8 mouse cellular contexts compared by ENCODE assay signal in the genomic region with DNA sequence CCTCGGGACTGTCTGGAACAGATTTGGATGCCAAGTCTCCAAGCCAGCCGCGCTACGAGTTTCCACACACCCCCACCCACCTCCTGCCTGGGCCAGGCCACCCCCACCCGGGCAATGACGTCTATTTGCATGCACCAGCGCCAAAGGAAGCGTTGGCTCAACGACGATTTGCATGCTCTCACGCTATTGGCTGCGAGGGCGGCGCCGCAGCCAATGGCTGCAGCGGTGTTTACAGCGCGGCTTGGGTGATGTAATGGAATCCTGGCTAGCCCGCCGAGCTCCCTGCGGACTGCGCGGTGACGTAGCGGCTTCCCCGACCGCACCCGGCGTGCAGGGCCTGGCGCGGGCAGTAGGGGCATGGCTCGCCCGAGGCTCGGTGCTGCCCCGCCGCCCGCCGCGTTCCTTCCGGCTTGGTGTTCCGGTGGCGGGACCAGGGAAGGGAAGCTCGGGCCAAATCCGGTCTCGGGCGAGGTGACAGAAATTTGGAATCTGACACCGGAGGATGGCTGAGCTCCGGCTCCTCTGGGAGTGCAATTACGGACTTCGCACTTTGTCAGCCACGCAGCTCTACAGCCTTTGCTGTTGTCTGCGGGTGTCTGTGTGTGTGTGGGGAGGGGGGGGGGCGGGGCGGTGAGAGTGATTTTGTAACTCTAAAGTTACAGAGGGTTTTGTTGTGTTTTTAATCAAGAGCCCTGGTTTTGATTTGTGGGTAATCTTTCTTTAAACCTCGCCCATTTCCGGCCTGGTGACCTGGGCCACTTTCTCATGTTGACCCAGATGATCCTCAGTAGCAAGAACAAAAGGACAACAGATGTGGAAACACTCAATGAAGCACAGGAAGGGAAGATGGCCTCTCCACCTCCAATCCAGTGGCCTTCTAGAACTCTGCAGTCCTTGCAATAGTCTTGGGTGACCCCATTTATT. TPM values are rescaled to one million over a fixed set of nuclear protein-coding genes. Genes with fewer than 3 reads are reported as not detected.
DNase-seq lines count a peak whose midpoint lies in the region; ATAC-seq and TF ChIP-seq lines count a peak whose summit lies in the region.

No protein-coding gene starts in this region.

- peak overlapping the region; percentile 63 for H3K9ac ChIP-seq in forebrain, postnatal 0 days
- peak overlapping the region; percentile 47 for H3K9ac ChIP-seq in lung, embryonic 15.5 days

- peak overlapping the region; percentile 63 for H3K4me2 ChIP-seq in forebrain, postnatal 0 days (ENCODE audit: low read depth)
- peak overlapping the region; percentile 68 for H3K4me2 ChIP-seq in lung, embryonic 15.5 days

- H3K27me3 ChIP-seq in G1E (ENCODE audit: insufficient read depth, low read length), result no peaks in the 10 kb centered on the region
- H3K27me3 ChIP-seq in cerebellum, adult 2 months (ENCODE audit: control insufficient read depth, insufficient read depth, low read length), result no peaks in the 10 kb centered on the region
- no peaks in the 10 kb centered on the region for H3K27me3 ChIP-seq in forebrain, postnatal 0 days (ENCODE audit: insufficient read depth, low read length)
- H3K27me3 ChIP-seq in lung, embryonic 15.5 days, result no peaks in the 10 kb centered on the region

- H3K4me3 ChIP-seq in G1E (ENCODE audit: low read depth, low read length), result peak overlapping the region; percentile 62; the same call in 1 of the 2 replicates
- H3K4me3 ChIP-seq in cerebellum, adult 2 months (replicated peaks; ENCODE audit: insufficient read depth, low read depth, low read length), result peak overlapping the region; percentile 55
- H3K4me3 ChIP-seq in forebrain, postnatal 0 days (ENCODE audit: low read depth, low read length), result peak overlapping the region; percentile 52
- peak overlapping the region; percentile 44 for H3K4me3 ChIP-seq in lung, embryonic 15.5 days

- H3K27ac ChIP-seq in cerebellum, adult 2 months (ENCODE audit: insufficient read depth, low read length), result peak overlapping the region; percentile 87
- H3K27ac ChIP-seq in forebrain, postnatal 0 days (ENCODE audit: low read depth, low read length), result peak overlapping the region; percentile 74
- H3K27ac ChIP-seq in lung, embryonic 15.5 days, result peak overlapping the region; percentile 92

- peaks cover 3% of the 10 kb centered on the region; the same call in 1 of the 2 replicates for H3K4me1 ChIP-seq in G1E (ENCODE audit: insufficient read depth, low read depth, low read length)
- peaks cover 11% of the 10 kb centered on the region for H3K4me1 ChIP-seq in cerebellum, adult 2 months (ENCODE audit: control insufficient read depth, insufficient read depth, low read length)
- peaks cover 9% of the 10 kb centered on the region; the same call in 1 of the 2 replicates for H3K4me1 ChIP-seq in forebrain, postnatal 0 days (ENCODE audit: insufficient read depth)
- H3K4me1 ChIP-seq in lung, embryonic 15.5 days, result peaks cover 26% of the 10 kb centered on the region

- peak; percentile 98 for ATAC-seq in G1E (ENCODE audit: extremely low read depth, insufficient number of reproducible peaks, low FRiP score, poor library complexity, severe bottlenecking)
- peak; percentile 100 for ATAC-seq in forebrain, postnatal 0 days
- peak; percentile 97 for ATAC-seq in lung, embryonic 15.5 days (ENCODE audit: borderline replicate concordance, extremely low read depth, low FRiP score, low TSS enrichment)

- no peak for TF ChIP-seq CTCF in G1E (IDR thresholded peaks at IDR 0.05; ENCODE audit: low read depth, low read length)
- no peak for TF ChIP-seq CTCF in cerebellum, adult 2 months (IDR thresholded peaks at IDR 0.05; ENCODE audit: borderline replicate concordance, insufficient read depth, low read depth, low read length)
- peak; percentile 43 for TF ChIP-seq CTCF in forebrain, postnatal 0 days (IDR thresholded peaks at IDR 0.05; ENCODE audit: low read depth)

- peaks cover 36% of the 10 kb centered on the region for H3K9me3 ChIP-seq in G1E (replicated peaks)
- H3K9me3 ChIP-seq in forebrain, postnatal 0 days (ENCODE audit: low read length), result no peaks in the 10 kb centered on the region
- no peaks in the 10 kb centered on the region for H3K9me3 ChIP-seq in lung, embryonic 15.5 days

- 3% methylated on average over 56 of the region's 56 CpGs for WGBS in cerebellum, adult 2 months
- WGBS in forebrain, postnatal 0 days, result 2% methylated on average over 56 of the region's 56 CpGs
- WGBS in lung, embryonic 15.5 days, result 2% methylated on average over 56 of the region's 56 CpGs

- peak; percentile 35; the same call in 1 of the 2 replicates for TF ChIP-seq POLR2A in cerebellum, adult 2 months (IDR thresholded peaks at IDR 0.05; ENCODE audit: borderline replicate concordance, insufficient read depth, low read length)

- H3K36me3 ChIP-seq in G1E (replicated peaks), result no peaks in the 10 kb centered on the region
- H3K36me3 ChIP-seq in forebrain, postnatal 0 days (ENCODE audit: insufficient read depth), result no peaks in the 10 kb centered on the region
- H3K36me3 ChIP-seq in lung, embryonic 15.5 days, result no peaks in the 10 kb centered on the region

- peak; percentile 80 for DNase-seq in G1E (ENCODE audit: low spot score)
- peak; percentile 95 to 99 for DNase-seq in cerebellum, adult 2 months
- peak; percentile 98 for DNase-seq in forebrain, postnatal 0 days
- peak; percentile 97 for DNase-seq in heart, postnatal 4 days
- peak; percentile 95 for DNase-seq in layer of hippocampus, adult 8-10 months (ENCODE audit: low spot score in 2 of 2)
- DNase-seq in ovary, adult 18-20 months (ENCODE audit: low spot score), result peak; percentile 98
- peak; percentile 99 for DNase-seq in thymus, postnatal 0 days (ENCODE audit: low spot score)

RNA-seq across cellular contexts. Expression of gene Nr4a1, which starts 7.6 kb away (rescaled TPM):
- total RNA-seq in G1E (2014; fragmentation: Nextera tagmentation) (not detected in 2 replicates), G1E (2017) (not detected in 2 replicates)
- 0.04 TPM in 1 of 2 replicates, not detected in the other for polyA plus RNA-seq in G1E (2012)
- 13.1 and 16.4 TPM in 2 replicates for polyA plus RNA-seq in cerebellum, adult 2 months (2012; rRNA removed)
- total RNA-seq in forebrain, postnatal 0 days (2014; rRNA removed), result 8.9 and 9.6 TPM in 2 replicates
- 8.5 and 9.0 TPM in 2 replicates for polyA plus RNA-seq in forebrain, postnatal 0 days (2015; fragmentation: Nextera tagmentation; extraction: Ambion mirVana)
- total RNA-seq in heart, postnatal 4 days (2021), result 10 to 100 TPM; 48.1 to 49.6 TPM
- total RNA-seq in layer of hippocampus, adult 8-10 months (2022), result 10 to 100 TPM; 50.3 to 89.6 (median 71.5) TPM
- polyA plus RNA-seq in lung, embryonic 15.5 days (2015; fragmentation: Nextera tagmentation; extraction: Ambion mirVana), result 9.2 and 9.9 TPM in 2 replicates
- 24.4 and 27.4 TPM in 2 replicates for polyA plus RNA-seq in thymus, postnatal 0 days (2015; fragmentation: Nextera tagmentation; extraction: Ambion mirVana)

RNA-seq across cellular contexts. Expression of gene Grasp, which starts 22.5 kb away (rescaled TPM):
- not detected in 2 replicates for total RNA-seq in G1E (2014; fragmentation: Nextera tagmentation)
- total RNA-seq in G1E (2017), result 0.16 TPM in 1 of 2 replicates, not detected in the other
- 0.04 and 0.09 TPM in 2 replicates for polyA plus RNA-seq in G1E (2012)
- 5.0 and 5.3 TPM in 2 replicates for polyA plus RNA-seq in cerebellum, adult 2 months (2012; rRNA removed)
- 8.8 and 11.1 TPM in 2 replicates for total RNA-seq in forebrain, postnatal 0 days (2014; rRNA removed)
- 3.3 and 3.4 TPM in 2 replicates for polyA plus RNA-seq in forebrain, postnatal 0 days (2015; fragmentation: Nextera tagmentation; extraction: Ambion mirVana)
- 10 to 100 TPM; 13.9 to 15.1 TPM for total RNA-seq in heart, postnatal 4 days (2021)
- 10 to 100 TPM; 57.6 to 64.4 (median 61.9) TPM for total RNA-seq in layer of hippocampus, adult 8-10 months (2022)
- polyA plus RNA-seq in lung, embryonic 15.5 days (2015; fragmentation: Nextera tagmentation; extraction: Ambion mirVana), result 6.9 and 7.9 TPM in 2 replicates
- polyA plus RNA-seq in thymus, postnatal 0 days (2015; fragmentation: Nextera tagmentation; extraction: Ambion mirVana), result 1.2 TPM in 2 replicates

RNA-seq across cellular contexts. Expression of gene Atg101, which starts 37.6 kb away (rescaled TPM):
- total RNA-seq in G1E (2014; fragmentation: Nextera tagmentation) (5.9 and 11.0 TPM in 2 replicates), G1E (2017) (34.6 and 35.3 TPM in 2 replicates)
- 42.5 and 55.1 TPM in 2 replicates for polyA plus RNA-seq in G1E (2012)
- polyA plus RNA-seq in cerebellum, adult 2 months (2012; rRNA removed), result 46.8 and 49.6 TPM in 2 replicates
- total RNA-seq in forebrain, postnatal 0 days (2014; rRNA removed), result 56.3 and 60.0 TPM in 2 replicates
- 81.3 and 94.4 TPM in 2 replicates for polyA plus RNA-seq in forebrain, postnatal 0 days (2015; fragmentation: Nextera tagmentation; extraction: Ambion mirVana)
- 10 to 100 TPM; 21.7 to 23.3 TPM for total RNA-seq in heart, postnatal 4 days (2021)
- 10 to 100 TPM; 43.4 to 48.1 (median 46.1) TPM for total RNA-seq in layer of hippocampus, adult 8-10 months (2022)
- 74.5 and 76.8 TPM in 2 replicates for polyA plus RNA-seq in lung, embryonic 15.5 days (2015; fragmentation: Nextera tagmentation; extraction: Ambion mirVana)
- polyA plus RNA-seq in thymus, postnatal 0 days (2015; fragmentation: Nextera tagmentation; extraction: Ambion mirVana), result 95.1 and 103 TPM in 2 replicates

RNA-seq across cellular contexts. Expression of gene 6030408B16Rik, which starts 46.5 kb away (rescaled TPM):
- total RNA-seq in G1E (2014; fragmentation: Nextera tagmentation), result not detected in 2 replicates
- 0.12 TPM in 1 of 2 replicates, not detected in the other for total RNA-seq in G1E (2017)
- 0.09 TPM in 1 of 2 replicates, not detected in the other for polyA plus RNA-seq in G1E (2012)
- 0.15 and 0.27 TPM in 2 replicates for polyA plus RNA-seq in cerebellum, adult 2 months (2012; rRNA removed)
- 0.54 and 1.00 TPM in 2 replicates for total RNA-seq in forebrain, postnatal 0 days (2014; rRNA removed)
- 0.30 and 0.77 TPM in 2 replicates for polyA plus RNA-seq in forebrain, postnatal 0 days (2015; fragmentation: Nextera tagmentation; extraction: Ambion mirVana)
- 1 to 10 TPM; 4.3 to 4.6 TPM for total RNA-seq in heart, postnatal 4 days (2021)
- under 1 TPM in 3 of 4 experiments, not detected in 1; 0.26 to 0.55 (median 0.54) TPM for total RNA-seq in layer of hippocampus, adult 8-10 months (2022)
- polyA plus RNA-seq in lung, embryonic 15.5 days (2015; fragmentation: Nextera tagmentation; extraction: Ambion mirVana), result 48.1 and 50.0 TPM in 2 replicates
- polyA plus RNA-seq in thymus, postnatal 0 days (2015; fragmentation: Nextera tagmentation; extraction: Ambion mirVana), result 0.22 and 0.40 TPM in 2 replicates

Comparison
In these comparisons a context has a peak if more than half of its experiments do, and no peak if none do; other contexts are left out.
1. Peak in every context shown above with its lines: DNase-seq, ATAC-seq, H3K4me3 ChIP-seq and H3K27ac ChIP-seq.